Comparison of ENCODE assay signal across 8 mouse cellular contexts in the genomic region with DNA sequence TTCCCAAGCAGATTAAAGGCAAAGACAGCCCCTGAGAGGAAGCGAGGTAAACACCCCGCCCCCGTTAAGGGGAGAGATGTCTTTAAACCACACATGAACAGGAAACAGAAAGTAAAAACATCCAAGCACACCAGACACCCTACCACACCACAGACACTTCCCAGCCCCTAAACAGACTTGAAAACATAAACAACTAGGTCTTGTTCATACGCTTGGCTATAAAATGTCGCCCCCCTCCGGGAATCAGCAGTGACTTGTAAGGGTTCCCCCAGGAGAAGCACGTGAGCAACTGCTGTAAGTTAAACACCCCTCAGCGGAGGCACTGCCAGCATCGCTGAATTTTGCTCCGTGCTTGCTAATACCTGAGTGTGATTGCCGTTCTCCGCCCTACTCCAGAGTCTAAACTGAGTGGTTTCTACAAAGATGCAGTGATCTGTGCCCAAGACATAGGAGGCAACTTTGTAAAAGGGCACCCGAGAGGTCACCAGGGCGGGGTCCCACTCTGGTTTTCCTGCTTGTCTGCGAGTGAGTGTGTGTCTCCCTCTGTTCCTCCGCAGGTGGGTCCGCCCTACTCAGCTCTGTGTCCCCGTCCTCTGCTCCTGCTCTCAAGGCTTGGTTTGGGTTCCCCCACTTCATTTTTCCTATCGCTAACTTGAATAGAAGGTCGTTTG. TPM values are rescaled to one million over a fixed set of nuclear protein-coding genes. Genes with fewer than 3 reads are reported as not detected.
DNase-seq lines count a peak whose midpoint lies in the region; ATAC-seq and TF ChIP-seq lines count a peak whose summit lies in the region.

No protein-coding gene starts in this region.

- H3K27ac ChIP-seq in hindbrain, embryonic 12.5 days = no peak overlapping the region
- H3K27ac ChIP-seq in limb, embryonic 10.5 days = peak overlapping the region; percentile 64
- H3K27ac ChIP-seq in small intestine, adult 2 months (ENCODE audit: insufficient read depth, low read depth, low read length) = peak overlapping the region; percentile 80

- H3K36me3 ChIP-seq in hindbrain, embryonic 12.5 days = no peaks in the 10 kb centered on the region
- no peaks in the 10 kb centered on the region for H3K36me3 ChIP-seq in limb, embryonic 10.5 days
- H3K36me3 ChIP-seq in small intestine, adult 2 months (ENCODE audit: control insufficient read depth, insufficient read depth, low read length) = no peaks in the 10 kb centered on the region

- H3K4me1 ChIP-seq in hindbrain, embryonic 12.5 days = peaks cover 8% of the 10 kb centered on the region; the same call in 1 of the 2 replicates
- H3K4me1 ChIP-seq in limb, embryonic 10.5 days = peaks cover 15% of the 10 kb centered on the region
- no peaks in the 10 kb centered on the region; the same call in 1 of the 2 replicates for H3K4me1 ChIP-seq in small intestine, adult 2 months (ENCODE audit: control insufficient read depth, insufficient read depth, insufficient read length, low read length)

- peak overlapping the region; percentile 35 for H3K4me3 ChIP-seq in hindbrain, embryonic 12.5 days
- H3K4me3 ChIP-seq in limb, embryonic 10.5 days = peak overlapping the region; percentile 55
- H3K4me3 ChIP-seq in small intestine, adult 2 months (ENCODE audit: low read depth, low read length) = peak overlapping the region; percentile 67

- DNase-seq in cerebellum, adult 18-20 months = peak; percentile 26 to 34
- DNase-seq in cerebellum, adult 11-12 months = no peak
- peak; percentile 29 for DNase-seq in c-Kit-negative CD71-positive TER-119-positive erythroid progenitor cells, embryonic 14.5 days (ENCODE audit: low read depth, low spot score)
- peak; percentile 25 to 26 for DNase-seq in frontal cortex, postnatal 10 days (ENCODE audit: low spot score in 2 of 2)
- DNase-seq in limb, embryonic 10.5 days (ENCODE audit: low spot score) = peak; percentile 68
- peak; percentile 54 for DNase-seq in mesoderm, embryonic 11.5 days (ENCODE audit: low read depth, low spot score)

- H3K9me3 ChIP-seq in hindbrain, embryonic 12.5 days (replicated peaks) = no peaks in the 10 kb centered on the region
- no peaks in the 10 kb centered on the region for H3K9me3 ChIP-seq in limb, embryonic 10.5 days (replicated peaks)

- peak overlapping the region; percentile 46 for H3K9ac ChIP-seq in hindbrain, embryonic 12.5 days

- TF ChIP-seq CTCF in small intestine, adult 2 months (IDR thresholded peaks at IDR 0.05; ENCODE audit: extremely low read depth, insufficient read length, insufficient replicate concordance, low read depth, low read length) = no peak

- H3K27me3 ChIP-seq in hindbrain, embryonic 12.5 days = 0 out of 2 replicates have a peak, but pooled peaks cover 3% of the 10 kb centered on the region
- no peaks in the 10 kb centered on the region for H3K27me3 ChIP-seq in limb, embryonic 10.5 days (ENCODE audit: low read depth, poor library complexity, severe bottlenecking)
- no peaks in the 10 kb centered on the region for H3K27me3 ChIP-seq in small intestine, adult 2 months (ENCODE audit: control insufficient read depth, insufficient read depth, low read length)

- peak; percentile 26; the same call in 1 of the 2 replicates for ATAC-seq in hindbrain, embryonic 12.5 days (ENCODE audit: low FRiP score)

- TF ChIP-seq POLR2A in small intestine, adult 2 months (IDR thresholded peaks at IDR 0.05; ENCODE audit: low read depth, low read length) = no peak

- under 1% methylated on average over 20 of the region's 20 CpGs for WGBS in hindbrain, embryonic 12.5 days
- WGBS in limb, embryonic 10.5 days = under 1% methylated on average over 20 of the region's 20 CpGs
- 1% methylated on average over 20 of the region's 20 CpGs for WGBS in small intestine, adult 2 months

- peak overlapping the region; percentile 74 for H3K4me2 ChIP-seq in hindbrain, embryonic 12.5 days (replicated peaks)

RNA-seq across cellular contexts. Expression of a gene that starts 8.2 kb away (rescaled TPM):
- polyA plus RNA-seq in hindbrain, embryonic 12.5 days (2016; fragmentation: Nextera tagmentation; extraction: Ambion mirVana) = 40.5 and 40.6 TPM in 2 replicates
- 37.6 and 39.7 TPM in 2 replicates for polyA plus RNA-seq in limb, embryonic 10.5 days (2016; fragmentation: Nextera tagmentation; extraction: Ambion mirVana)
- polyA plus RNA-seq in small intestine, adult 2 months (2012; rRNA removed) = 23.0 and 32.5 TPM in 2 replicates
